Mouse (Mus musculus): ENCODE measurements around the gene Olfr746. TPM values are rescaled to one million over a fixed set of nuclear protein-coding genes. Genes with fewer than 3 reads are reported as not detected.

Olfr746 gene
- polyA plus RNA-seq (2015; fragmentation: Nextera tagmentation; extraction: Ambion mirVana): not detected in 2 replicates

DNA sequence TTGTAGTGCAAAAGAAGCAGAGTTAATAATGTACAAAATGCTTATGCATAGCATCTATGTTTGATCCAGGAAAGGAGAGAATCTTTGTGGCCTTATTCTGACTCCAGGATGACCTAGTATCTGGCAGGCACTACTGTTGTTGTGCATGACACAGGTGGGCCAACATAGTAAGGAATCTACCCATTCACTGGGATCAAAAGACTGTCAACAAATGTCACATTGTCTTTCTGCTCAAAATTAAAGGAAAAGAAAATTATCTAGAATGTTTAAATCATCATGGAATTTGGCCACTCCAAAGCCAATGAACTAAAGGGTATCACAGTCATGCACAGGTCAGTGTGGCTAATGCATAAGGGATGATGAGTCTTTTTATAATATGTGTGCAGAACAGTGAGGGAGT is at the start of gene Olfr746:
Gene Olfr746 (plus strand): TSS at position 301 of the 400 bp plus-strand sequence.
- ATAC-seq: no peak
- no peaks in the 10 kb centered on the region for H3K4me1 ChIP-seq (ENCODE audit: control insufficient read depth, insufficient read depth, low read length)
- no peaks in the 10 kb centered on the region for H3K36me3 ChIP-seq (ENCODE audit: control insufficient read depth, insufficient read depth, low read length)

DNA sequence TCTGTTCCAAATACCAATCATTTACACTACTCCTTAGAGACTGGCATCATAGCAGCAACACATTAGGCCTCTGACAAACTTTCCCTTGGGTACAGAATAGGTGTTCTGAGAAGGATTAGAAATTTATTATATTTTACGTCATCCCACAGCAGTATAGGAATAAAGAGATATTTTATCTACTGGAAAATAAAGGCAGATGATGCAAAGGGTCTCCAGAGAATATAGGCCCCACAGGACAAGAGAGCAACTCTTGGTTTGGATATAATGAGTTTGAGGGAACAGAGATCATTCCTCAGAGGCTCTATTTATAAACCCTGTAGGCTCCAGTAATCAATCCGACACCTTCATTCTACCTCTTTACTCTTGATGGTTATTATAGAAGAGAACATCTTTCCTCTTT is 32.3 kb upstream of the Olfr746 start, which contains the start of gene Olfr744:
Gene Olfr744 (plus strand): TSS at position 301 of the 400 bp plus-strand sequence.
- no peak for ATAC-seq
- Histone ChIP-seq H3K4me2 (ENCODE audit: low read depth, low read length) (no peak within 1 kb of the TSS), H3K9me3 (ENCODE audit: control insufficient read depth, low read length) (no peaks in the 10 kb centered on the region), H3K9ac (ENCODE audit: low read depth, low read length) (no peak within 1 kb of the TSS), H3K4me3 (ENCODE audit: low read length) (no peak within 1 kb of the TSS), H3K27me3 (replicated peaks; ENCODE audit: control insufficient read depth, insufficient read depth, low read length) (no peaks in the 10 kb centered on the region), H3K4me1 (ENCODE audit: control insufficient read depth, insufficient read depth, low read length) (no peaks in the 10 kb centered on the region), H3K36me3 (ENCODE audit: control insufficient read depth, insufficient read depth, low read length) (no peaks in the 10 kb centered on the region), H3K27ac (ENCODE audit: low read length) (no peak within 1 kb of the TSS)
- 93% methylated on average over 2 of the region's 2 CpGs for WGBS

More for the DNA sequence above, at the start of gene Olfr746:
- H3K4me3 ChIP-seq (ENCODE audit: low read length): no peak within 1 kb of the TSS
- no peak within 1 kb of the TSS for H3K4me2 ChIP-seq (ENCODE audit: low read depth, low read length)
- no peaks in the 10 kb centered on the region for H3K27me3 ChIP-seq (replicated peaks; ENCODE audit: control insufficient read depth, insufficient read depth, low read length)
- H3K9me3 ChIP-seq (ENCODE audit: control insufficient read depth, low read length): no peaks in the 10 kb centered on the region
- no peak within 1 kb of the TSS for H3K9ac ChIP-seq (ENCODE audit: low read depth, low read length)
- no peak within 1 kb of the TSS for H3K27ac ChIP-seq (ENCODE audit: low read length)

DNA sequence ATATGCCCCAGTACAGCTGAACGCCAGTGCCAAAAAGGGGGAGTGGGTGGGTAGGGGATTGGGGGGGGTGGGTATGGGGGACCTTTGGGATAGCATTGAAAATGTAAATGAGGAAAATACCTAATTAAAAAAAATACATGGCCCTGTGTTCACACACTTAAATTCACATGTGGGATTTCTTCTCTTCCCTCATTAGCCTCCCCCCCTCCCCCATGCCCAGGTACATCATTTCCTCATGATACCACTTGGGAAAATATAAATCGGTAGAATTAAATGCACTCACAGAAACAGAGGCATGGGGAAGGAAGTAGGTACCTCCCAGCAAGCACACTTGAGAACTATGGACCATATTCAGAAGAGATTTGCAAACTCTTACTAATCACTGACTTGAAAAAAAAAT is 7.8 kb upstream of the Olfr746 start, which contains the start of gene Olfr745:
Gene Olfr745 (plus strand): TSS at position 301 of the 400 bp plus-strand sequence.
- Histone ChIP-seq H3K9me3 (ENCODE audit: control insufficient read depth, low read length) (no peaks in the 10 kb centered on the region), H3K27me3 (replicated peaks; ENCODE audit: control insufficient read depth, insufficient read depth, low read length) (no peaks in the 10 kb centered on the region), H3K4me1 (ENCODE audit: control insufficient read depth, insufficient read depth, low read length) (no peaks in the 10 kb centered on the region), H3K36me3 (ENCODE audit: control insufficient read depth, insufficient read depth, low read length) (no peaks in the 10 kb centered on the region), H3K4me3 (ENCODE audit: low read length) (no peak within 1 kb of the TSS), H3K27ac (ENCODE audit: low read length) (no peak within 1 kb of the TSS), H3K4me2 (ENCODE audit: low read depth, low read length) (no peak within 1 kb of the TSS), H3K9ac (ENCODE audit: low read depth, low read length) (no peak within 1 kb of the TSS)
- WGBS: 91% methylated on average over 2 of the region's 2 CpGs
- no peak for ATAC-seq

DNA sequence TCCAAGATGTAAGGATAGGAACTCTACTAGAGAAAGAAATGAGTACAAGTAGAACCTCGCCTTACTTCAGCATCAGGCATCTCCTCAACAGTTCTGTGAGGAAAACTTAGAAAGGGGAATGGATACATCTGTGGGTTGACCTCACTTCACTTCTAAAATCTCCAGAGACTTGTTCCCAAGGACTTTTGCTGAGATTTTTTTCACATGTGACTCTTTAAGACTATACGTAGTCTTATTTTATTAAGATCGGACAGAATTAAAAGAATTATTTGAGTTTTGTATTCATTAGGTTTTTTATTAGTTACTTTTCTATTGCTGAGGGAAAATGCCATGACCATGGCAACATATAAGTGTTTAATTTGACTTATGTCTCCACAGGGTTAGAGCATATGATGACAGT is 46.2 kb downstream of the Olfr746 start, which contains the start of gene Olfr747:
Gene Olfr747 (minus strand): TSS at position 101 of the 400 bp plus-strand sequence.
- Histone ChIP-seq H3K9me3 (ENCODE audit: control insufficient read depth, low read length) (no peaks in the 10 kb centered on the region), H3K9ac (ENCODE audit: low read depth, low read length) (no peak within 1 kb of the TSS), H3K4me3 (ENCODE audit: low read length) (no peak within 1 kb of the TSS), H3K27me3 (replicated peaks; ENCODE audit: control insufficient read depth, insufficient read depth, low read length) (no peaks in the 10 kb centered on the region), H3K36me3 (ENCODE audit: control insufficient read depth, insufficient read depth, low read length) (no peaks in the 10 kb centered on the region), H3K4me1 (ENCODE audit: control insufficient read depth, insufficient read depth, low read length) (no peaks in the 10 kb centered on the region), H3K27ac (ENCODE audit: low read length) (no peak within 1 kb of the TSS), H3K4me2 (ENCODE audit: low read depth, low read length) (no peak within 1 kb of the TSS)
- no peak for ATAC-seq
- 89% methylated on average over 3 of the region's 3 CpGs for WGBS

Other genes with a start within 250 kb of the Olfr746 start
- gene Olfr738, start 239.5 kb upstream of the Olfr746 start, polyA plus RNA-seq (2015; fragmentation: Nextera tagmentation; extraction: Ambion mirVana): not detected in 2 replicates
- not detected in 2 replicates for gene Olfr739, start 228.5 kb upstream of the Olfr746 start, polyA plus RNA-seq (2015; fragmentation: Nextera tagmentation; extraction: Ambion mirVana)
- not detected in 2 replicates for gene Olfr740, start 201.5 kb upstream of the Olfr746 start, polyA plus RNA-seq (2015; fragmentation: Nextera tagmentation; extraction: Ambion mirVana)
- gene Olfr741, start 174.3 kb upstream of the Olfr746 start, polyA plus RNA-seq (2015; fragmentation: Nextera tagmentation; extraction: Ambion mirVana): not detected in 2 replicates
- not detected in 2 replicates for gene Olfr742, start 143.5 kb upstream of the Olfr746 start, polyA plus RNA-seq (2015; fragmentation: Nextera tagmentation; extraction: Ambion mirVana)
- gene Olfr743, start 125.2 kb upstream of the Olfr746 start, polyA plus RNA-seq (2015; fragmentation: Nextera tagmentation; extraction: Ambion mirVana): not detected in 2 replicates
- not detected in 2 replicates for gene Olfr744, start 32.2 kb upstream of the Olfr746 start, polyA plus RNA-seq (2015; fragmentation: Nextera tagmentation; extraction: Ambion mirVana)
- not detected in 2 replicates for gene Olfr745, start 7.7 kb upstream of the Olfr746 start, polyA plus RNA-seq (2015; fragmentation: Nextera tagmentation; extraction: Ambion mirVana)
- gene Olfr747, start 46.1 kb downstream of the Olfr746 start, polyA plus RNA-seq (2015; fragmentation: Nextera tagmentation; extraction: Ambion mirVana): not detected in 2 replicates
- not detected in 2 replicates for gene Olfr748, start 60.3 kb downstream of the Olfr746 start, polyA plus RNA-seq (2015; fragmentation: Nextera tagmentation; extraction: Ambion mirVana)
- not detected in 2 replicates for gene Olfr749, start 98.0 kb downstream of the Olfr746 start, polyA plus RNA-seq (2015; fragmentation: Nextera tagmentation; extraction: Ambion mirVana)
- gene Ttc5, start 138.4 kb downstream of the Olfr746 start, polyA plus RNA-seq (2015; fragmentation: Nextera tagmentation; extraction: Ambion mirVana): 52.6 and 60.4 TPM in 2 replicates
- not detected in 2 replicates for gene Ccnb1ip1, start 160.6 kb downstream of the Olfr746 start, polyA plus RNA-seq (2015; fragmentation: Nextera tagmentation; extraction: Ambion mirVana)
- gene Parp2, start 160.8 kb downstream of the Olfr746 start, polyA plus RNA-seq (2015; fragmentation: Nextera tagmentation; extraction: Ambion mirVana): 56.4 and 60.6 TPM in 2 replicates
- 12.6 and 16.0 TPM in 2 replicates for gene Tep1, start 223.5 kb downstream of the Olfr746 start, polyA plus RNA-seq (2015; fragmentation: Nextera tagmentation; extraction: Ambion mirVana)